Mouse (Mus musculus): ENCODE measurements around the gene Pld2.

DNA sequence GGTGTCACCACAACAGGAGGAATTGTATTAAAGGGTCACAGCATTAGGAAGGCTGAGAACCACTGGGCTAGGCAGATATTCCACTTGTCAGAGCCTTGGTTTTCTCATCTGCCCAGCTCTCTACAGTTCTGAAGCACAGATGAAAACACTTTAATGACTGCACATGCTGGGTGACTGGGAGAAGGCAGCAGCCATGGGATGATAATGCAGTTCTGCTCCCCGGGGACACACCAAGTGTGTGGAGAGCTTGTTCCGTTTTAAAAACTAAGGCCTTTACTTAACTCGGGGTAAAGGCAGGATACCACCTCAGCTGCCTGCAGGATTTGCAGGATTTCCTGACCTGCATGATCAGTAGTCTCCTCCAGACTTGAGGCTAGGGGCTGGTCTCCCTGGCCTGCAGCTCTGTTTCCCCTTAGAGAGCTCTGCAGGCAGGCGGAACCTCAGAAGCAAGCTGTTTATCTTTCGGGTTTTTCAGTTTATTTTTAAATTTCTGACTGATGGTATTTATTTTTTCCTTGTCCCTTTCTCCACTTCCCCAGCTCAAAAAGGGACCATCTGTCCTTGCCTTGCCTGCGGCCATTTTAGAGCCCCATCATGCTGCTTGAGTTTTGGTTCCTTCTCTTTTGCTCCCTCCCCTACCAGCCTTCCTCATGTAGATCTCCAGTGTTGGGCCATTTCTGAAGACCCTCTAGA lies 43.3 kb downstream of the Pld2 start:
- TF ChIP-seq CTCF (IDR thresholded peaks at IDR 0.05; ENCODE audit: borderline replicate concordance, insufficient read depth, low read length): no peak
- no peak for TF ChIP-seq POLR2A (IDR thresholded peaks at IDR 0.05; ENCODE audit: low read depth, low read length)

Measured in embryonic fibroblast, embryonic 13.5 days (primary cell).